Mouse (Mus musculus): ENCODE data around the gene Rpa2.

The Rpa2 gene

DNA sequence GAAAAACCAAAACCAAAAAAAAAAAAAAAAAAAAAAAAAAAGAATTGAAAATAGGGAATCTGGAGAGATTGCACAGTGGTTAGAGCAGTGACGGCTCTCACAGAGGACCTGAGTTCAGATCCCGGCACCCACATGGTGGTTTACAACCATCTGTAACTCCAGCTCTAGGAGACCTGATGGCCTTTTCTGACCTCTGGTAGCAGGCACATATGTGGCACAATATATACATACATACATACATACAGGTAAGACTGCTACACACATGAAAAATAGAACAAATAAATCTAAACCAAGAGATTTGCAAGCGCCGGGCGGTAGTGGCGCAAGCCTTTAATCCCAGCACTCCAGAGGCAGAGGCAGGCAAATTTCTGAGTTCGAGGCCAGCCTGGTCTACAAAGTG lies 35.7 kb downstream of the Rpa2 start:
- no peak for DNase-seq (ENCODE audit: low spot score)

GRCm38 (mm10) chr4:132804331-132804730 lies 36.2 kb downstream of the Rpa2 start:
- DNase-seq (ENCODE audit: low spot score) = no peak

DNA sequence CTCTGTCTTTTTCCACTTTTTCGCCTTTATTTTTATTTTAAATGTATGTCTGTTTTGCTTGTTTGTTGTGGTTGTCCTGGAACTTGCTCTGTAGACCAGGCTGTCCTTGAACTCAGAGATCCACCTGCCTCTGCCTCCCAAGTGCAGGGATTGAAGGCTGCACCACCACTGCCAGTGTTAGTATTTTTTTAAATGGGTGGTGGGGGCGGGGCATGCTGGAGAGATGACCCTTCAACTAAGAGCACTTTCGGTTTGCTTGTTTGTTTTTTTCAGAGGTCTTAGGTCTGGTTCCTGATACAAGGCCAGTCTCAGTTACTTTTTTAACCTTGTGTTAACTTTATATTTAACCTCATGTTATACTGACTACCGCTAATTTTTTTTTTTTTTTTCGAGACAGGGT lies 37.0 kb downstream of the Rpa2 start:
- DNase-seq (ENCODE audit: low spot score) = no peak

- no peak for DNase-seq (ENCODE audit: low spot score)
These were observed 37.6 kb downstream of the Rpa2 start for GRCm38 (mm10) chr4:132805599-132806197.

DNA sequence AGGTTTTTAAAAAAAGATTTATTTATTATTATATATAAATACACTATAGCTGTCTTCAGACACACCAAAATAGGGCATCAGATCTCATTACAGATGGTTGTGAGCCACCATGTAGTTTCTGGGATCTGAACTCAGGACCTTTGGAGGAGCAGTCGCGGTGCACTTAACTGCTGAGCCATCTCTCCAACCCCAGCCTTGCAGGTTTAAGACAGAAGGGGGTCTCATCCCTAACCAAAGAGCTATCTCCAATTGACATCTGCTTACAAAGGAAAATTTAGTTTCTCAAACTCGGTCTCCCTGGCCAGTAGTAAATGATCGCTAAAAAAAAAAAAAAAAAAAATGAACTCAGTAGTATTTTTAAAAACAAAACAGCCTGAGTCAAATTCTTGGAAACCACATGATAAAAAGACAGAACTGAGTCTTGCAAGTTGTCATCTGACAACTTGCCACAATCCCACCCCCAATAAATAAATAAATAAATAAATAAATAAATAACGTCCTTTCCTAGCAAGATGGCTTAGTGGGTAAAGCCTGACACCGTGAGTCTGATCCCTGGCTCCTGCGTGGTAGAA lies 38.6 kb downstream of the Rpa2 start:
- no peak for DNase-seq (ENCODE audit: low spot score)

DNA sequence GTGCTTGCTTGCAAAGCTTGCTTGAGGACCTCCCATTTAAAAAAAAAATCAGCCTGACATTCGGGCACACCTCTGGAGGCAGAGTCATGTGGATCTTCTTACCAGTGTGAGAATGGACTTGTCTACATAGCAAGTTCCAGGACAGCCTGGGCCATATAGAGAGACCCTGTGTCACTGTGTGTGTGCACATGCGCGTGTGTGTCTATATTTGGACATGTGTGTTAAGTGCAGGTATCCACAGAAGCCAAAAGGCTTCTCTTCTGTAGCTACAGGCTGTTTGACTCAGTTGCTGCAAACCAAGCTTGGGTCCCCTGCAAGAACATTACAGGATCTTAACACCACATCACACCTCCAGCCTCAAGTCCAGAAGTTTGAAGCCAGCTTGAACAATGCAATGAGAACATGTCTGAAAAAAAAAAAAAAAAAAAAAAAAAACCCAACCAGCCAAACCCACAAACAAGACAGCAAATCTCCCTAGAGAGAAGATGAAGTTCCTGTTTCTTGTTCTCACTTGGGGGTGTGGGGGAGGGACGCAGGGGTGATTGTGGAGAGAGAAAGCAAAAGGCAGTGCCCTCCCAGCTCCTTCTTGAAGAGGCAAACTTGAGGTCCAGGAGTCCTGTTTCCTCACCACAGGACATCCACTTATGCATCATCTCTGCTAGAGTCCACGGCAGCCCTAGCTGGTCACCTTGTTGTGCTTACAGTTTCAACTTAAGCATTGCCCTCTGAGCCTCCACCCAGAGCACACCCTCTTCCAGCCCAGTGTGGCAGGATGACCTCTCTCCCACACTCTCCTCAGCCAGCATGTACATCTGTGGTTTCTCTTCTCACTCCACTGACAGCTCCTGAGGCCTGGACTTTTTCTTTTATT lies 39.9 kb downstream of the Rpa2 start:
- DNase-seq (ENCODE audit: low spot score) = no peak

GRCm38 (mm10) chr4:132809621-132810020 lies 41.5 kb downstream of the Rpa2 start:
- DNase-seq (ENCODE audit: low spot score) = no peak

DNA sequence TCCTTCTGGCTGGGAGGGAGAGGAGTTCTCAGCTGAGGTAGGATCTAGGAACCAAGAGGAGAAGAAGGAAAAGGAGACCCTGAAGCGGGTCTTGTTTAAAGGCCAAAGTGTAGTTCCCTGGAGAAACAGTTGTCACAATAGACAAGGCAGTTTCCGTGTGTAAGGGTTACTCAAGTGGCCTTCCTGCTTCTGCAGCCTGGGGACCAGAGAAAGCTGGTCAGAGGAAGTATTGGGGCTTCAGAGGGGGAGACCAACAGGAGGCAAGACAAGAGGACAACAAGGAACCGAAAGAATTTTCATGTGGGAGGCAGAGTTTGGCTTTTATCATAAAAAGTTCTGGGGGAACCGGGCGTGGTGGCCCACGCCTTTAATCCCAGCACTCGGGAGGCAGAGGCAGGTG lies 48.3 kb downstream of the Rpa2 start:
- no peak for DNase-seq (ENCODE audit: low spot score)

DNA sequence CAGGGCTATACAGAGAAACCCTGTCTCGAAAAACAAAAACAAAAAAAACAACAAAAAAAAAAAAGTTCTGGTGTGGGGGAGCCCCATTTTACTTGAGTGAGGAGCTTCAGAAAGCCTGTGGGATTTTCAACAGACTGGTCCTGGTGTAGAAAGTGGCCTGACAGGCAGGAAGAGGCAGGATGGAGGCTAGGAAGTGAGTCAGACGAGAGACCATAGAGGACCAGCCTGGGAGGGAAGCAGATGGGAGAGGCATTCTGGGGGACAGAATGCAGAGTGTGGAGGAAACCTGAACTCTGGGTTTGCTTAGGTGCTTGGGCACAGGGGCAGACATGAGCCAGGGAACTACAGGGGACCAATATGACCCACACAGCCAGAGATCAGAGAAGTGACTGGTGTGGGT lies 48.7 kb downstream of the Rpa2 start:
- no peak for DNase-seq (ENCODE audit: low spot score)

DNA sequence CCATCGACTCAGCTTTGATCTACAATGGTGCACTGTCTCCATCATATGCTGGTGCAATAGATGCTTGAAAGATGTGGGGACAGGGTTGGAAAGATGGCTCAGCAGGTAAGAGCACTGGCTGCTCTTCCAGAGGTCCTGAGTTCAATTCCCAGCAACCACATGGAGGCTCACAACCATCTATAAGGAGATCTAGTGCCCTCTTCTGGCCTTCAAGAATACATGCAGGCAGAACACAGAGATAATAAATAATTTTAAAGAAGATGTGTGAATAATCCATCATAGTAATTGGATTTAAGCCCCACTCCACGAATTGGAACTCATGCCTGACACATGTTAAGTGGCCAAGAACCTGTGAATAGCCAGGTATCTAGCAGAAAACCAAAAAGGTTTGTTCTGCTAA lies 50.3 kb downstream of the Rpa2 start:
- no peak for DNase-seq (ENCODE audit: low spot score)

DNA sequence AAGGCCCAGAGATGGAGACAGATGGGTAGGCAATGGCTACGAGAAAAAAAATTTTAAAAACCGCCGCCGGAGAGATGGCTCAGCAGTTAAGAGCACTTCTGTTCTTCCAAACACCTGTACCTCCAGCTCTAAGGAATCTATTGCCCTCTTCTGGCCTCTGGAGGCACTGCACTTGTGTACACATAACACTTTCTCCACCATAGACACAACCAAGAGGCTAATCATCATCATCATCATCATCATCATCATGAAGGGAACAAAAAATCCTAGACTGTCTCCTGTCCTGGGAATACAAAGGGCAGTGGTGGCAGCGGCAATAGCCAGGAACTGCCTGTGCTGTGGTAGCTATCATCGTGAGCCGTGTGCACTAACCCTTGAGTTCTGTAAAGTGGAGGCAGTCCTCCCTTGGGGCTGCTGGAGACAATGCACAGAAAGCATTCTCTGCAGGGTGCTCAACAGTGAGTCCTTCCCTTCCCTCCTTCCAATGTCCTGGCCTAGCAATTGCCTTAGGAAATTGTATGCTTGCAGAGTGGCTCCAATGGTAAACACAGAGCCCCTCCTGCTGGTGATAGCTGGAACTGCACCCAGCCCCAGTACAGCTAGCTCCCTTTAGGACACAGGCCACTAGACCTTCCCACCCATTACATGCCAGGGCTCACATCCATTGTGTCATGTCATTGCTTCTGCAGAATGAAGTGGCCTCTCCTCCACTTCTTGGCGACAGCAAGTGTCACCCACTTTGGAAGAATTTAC lies 55.7 kb downstream of the Rpa2 start:
- DNase-seq (ENCODE audit: low spot score) = peak; percentile 63
